Mouse (Mus musculus): ENCODE measurements at regions not wholly inside any gene's neighbourhood (a gene's known extent, or its start where the extent isn't known, plus 50 kb on each side); places are given as distances from the start of the nearest gene placed in this dataset.

GRCm38 (mm10) chr13:51930931-51931330, 84.5 kb downstream of the Gadd45g start:
- DNase-seq (ENCODE audit: low spot score): no peak

- no peak for DNase-seq (ENCODE audit: low spot score)
These were observed 89.3 kb downstream of the Gadd45g start for GRCm38 (mm10) chr13:51935827-51936226.

GRCm38 (mm10) chr13:51936441-51936840, 90.0 kb downstream of the Gadd45g start:
- no peak for DNase-seq (ENCODE audit: low spot score)

- DNase-seq (ENCODE audit: low spot score): no peak
These were observed 91.4 kb downstream of the Gadd45g start for GRCm38 (mm10) chr13:51937898-51938297.

- no peak for DNase-seq (ENCODE audit: low spot score)
These were observed 92.8 kb downstream of the Gadd45g start for GRCm38 (mm10) chr13:51939262-51939661.

GRCm38 (mm10) chr13:51939715-51940114, 93.2 kb downstream of the Gadd45g start:
- DNase-seq (ENCODE audit: low spot score): no peak

GRCm38 (mm10) chr13:51946171-51946570, 99.7 kb downstream of the Gadd45g start:
- no peak for DNase-seq (ENCODE audit: low spot score)

- no peak for DNase-seq (ENCODE audit: low spot score)
These were observed 102.4 kb downstream of the Gadd45g start for GRCm38 (mm10) chr13:51948896-51949295.

- no peak for DNase-seq (ENCODE audit: low spot score)
These were observed 105.1 kb downstream of the Gadd45g start for GRCm38 (mm10) chr13:51951506-51952038.

GRCm38 (mm10) chr13:51953084-51953483, 106.6 kb downstream of the Gadd45g start:
- no peak for DNase-seq (ENCODE audit: low spot score)

- no peak for DNase-seq (ENCODE audit: low spot score)
These were observed 107.1 kb downstream of the Gadd45g start for GRCm38 (mm10) chr13:51953569-51953968.

GRCm38 (mm10) chr13:51957101-51957500, 110.6 kb downstream of the Gadd45g start:
- DNase-seq (ENCODE audit: low spot score): no peak

- no peak for DNase-seq (ENCODE audit: low spot score)
These were observed 113.1 kb downstream of the Gadd45g start for GRCm38 (mm10) chr13:51959591-51959990.

GRCm38 (mm10) chr13:51960262-51960661, 113.8 kb downstream of the Gadd45g start:
- peak; percentile 13 for DNase-seq (ENCODE audit: low spot score)

- DNase-seq (ENCODE audit: low spot score): no peak
These were observed 115.7 kb downstream of the Gadd45g start for GRCm38 (mm10) chr13:51962191-51962611.

GRCm38 (mm10) chr13:51962676-51963075, 116.2 kb downstream of the Gadd45g start:
- DNase-seq (ENCODE audit: low spot score): no peak

- no peak for DNase-seq (ENCODE audit: low spot score)
These were observed 117.5 kb downstream of the Gadd45g start for GRCm38 (mm10) chr13:51963966-51964365.

- no peak for DNase-seq (ENCODE audit: low spot score)
These were observed 117.9 kb downstream of the Gadd45g start for GRCm38 (mm10) chr13:51964416-51964815.

GRCm38 (mm10) chr13:51964921-51965320, 118.4 kb downstream of the Gadd45g start:
- no peak for DNase-seq (ENCODE audit: low spot score)

- DNase-seq (ENCODE audit: low spot score): no peak
These were observed 121.6 kb downstream of the Gadd45g start for GRCm38 (mm10) chr13:51968103-51968502.

GRCm38 (mm10) chr13:51968796-51969195, 122.3 kb downstream of the Gadd45g start:
- DNase-seq (ENCODE audit: low spot score): no peak

GRCm38 (mm10) chr13:51970051-51970450, 123.6 kb downstream of the Gadd45g start:
- DNase-seq (ENCODE audit: low spot score): peak; percentile 15

- no peak for DNase-seq (ENCODE audit: low spot score)
These were observed 126.3 kb downstream of the Gadd45g start for GRCm38 (mm10) chr13:51972656-51973310.

GRCm38 (mm10) chr13:51973461-51973860, 127.0 kb downstream of the Gadd45g start:
- no peak for DNase-seq (ENCODE audit: low spot score)

All from left cerebral cortex, adult 11 months (tissue).